Mouse (Mus musculus): ENCODE data around the gene Terf2. TPM values are rescaled to one million over a fixed set of nuclear protein-coding genes. Genes with fewer than 3 reads are reported as not detected.

The Terf2 gene
- polyA plus RNA-seq, 1 experiment, result 1.4 TPM

DNA sequence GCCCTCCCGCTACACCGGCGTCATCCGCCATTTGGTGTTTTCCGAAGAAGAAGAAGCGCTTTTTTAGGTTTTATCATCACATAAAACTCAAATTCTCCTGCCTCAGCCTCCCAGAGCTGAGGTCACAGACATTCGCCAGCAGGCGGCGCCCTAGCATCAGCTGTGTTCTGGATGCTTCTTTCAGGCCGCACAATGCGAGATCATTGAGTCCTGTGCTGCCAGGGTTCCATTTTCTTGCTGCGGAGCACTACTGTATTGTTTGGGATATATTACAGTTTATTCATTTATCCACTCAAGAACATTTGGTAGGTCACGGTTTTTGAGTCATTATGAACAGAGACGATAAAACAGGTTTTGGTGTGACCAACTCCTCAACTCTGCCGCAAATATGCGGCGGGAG lies 11.0 kb downstream of the Terf2 start:
- H3K4me3 ChIP-seq (replicated peaks), result no peak overlapping the region
- no peaks in the 10 kb centered on the region for H3K4me1 ChIP-seq (ENCODE audit: control insufficient read depth)
- H3K36me3 ChIP-seq (ENCODE audit: control insufficient read depth), result peaks cover 87% of the 10 kb centered on the region
- peaks cover 2% of the 10 kb centered on the region; the same call in 1 of the 2 replicates for H3K9me3 ChIP-seq (ENCODE audit: control insufficient read depth, low read length)
- H3K27me3 ChIP-seq (ENCODE audit: control insufficient read depth), result no peaks in the 10 kb centered on the region
- TF ChIP-seq TAL1 (IDR thresholded peaks at IDR 0.05; ENCODE audit: low read length) (no peak), GATA1 (IDR thresholded peaks at IDR 0.05; ENCODE audit: low read length) (no peak)

DNA sequence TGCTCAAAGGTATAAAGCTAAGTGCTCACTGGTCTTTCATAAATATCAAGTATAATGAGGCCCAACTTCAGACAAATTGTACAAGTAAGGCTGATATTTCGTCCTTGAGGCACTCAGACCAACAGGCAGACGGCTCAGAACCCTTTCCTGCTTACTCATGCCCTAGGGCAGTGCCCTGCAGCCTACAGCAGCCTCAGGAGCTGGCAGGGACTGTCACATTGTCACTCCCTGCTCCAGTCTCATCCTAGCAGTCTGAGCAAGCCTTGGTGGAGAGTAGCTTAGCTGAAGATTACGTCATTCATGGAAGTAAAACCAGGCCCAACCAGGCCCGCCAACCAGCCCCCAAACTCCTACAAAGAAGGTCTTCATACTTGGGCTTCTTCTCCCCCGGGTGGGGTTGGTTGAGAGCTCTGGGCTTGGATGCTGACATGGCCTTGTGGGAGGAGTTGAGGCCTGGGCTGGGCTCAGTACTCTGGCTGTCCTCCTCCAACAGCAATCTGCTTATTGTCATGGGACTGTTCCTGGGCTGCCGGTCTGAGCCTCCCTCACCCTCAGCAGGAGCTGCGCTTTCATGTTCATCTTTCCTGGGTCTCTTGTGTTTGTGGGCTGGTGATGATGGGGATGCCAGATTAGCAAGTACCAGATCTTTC lies 20.0 kb downstream of the Terf2 start:
- no peak for TF ChIP-seq TAL1 (IDR thresholded peaks at IDR 0.05; ENCODE audit: low read length)
- TF ChIP-seq GATA1 (IDR thresholded peaks at IDR 0.05; ENCODE audit: low read length), result no peak
- no peak overlapping the region for H3K4me3 ChIP-seq (replicated peaks)
- H3K36me3 ChIP-seq (ENCODE audit: control insufficient read depth), result peaks cover 99% of the 10 kb centered on the region
- H3K4me1 ChIP-seq (ENCODE audit: control insufficient read depth), result no peaks in the 10 kb centered on the region
- H3K9me3 ChIP-seq (ENCODE audit: control insufficient read depth, low read length), result no peaks in the 10 kb centered on the region
- no peaks in the 10 kb centered on the region for H3K27me3 ChIP-seq (ENCODE audit: control insufficient read depth)

DNA sequence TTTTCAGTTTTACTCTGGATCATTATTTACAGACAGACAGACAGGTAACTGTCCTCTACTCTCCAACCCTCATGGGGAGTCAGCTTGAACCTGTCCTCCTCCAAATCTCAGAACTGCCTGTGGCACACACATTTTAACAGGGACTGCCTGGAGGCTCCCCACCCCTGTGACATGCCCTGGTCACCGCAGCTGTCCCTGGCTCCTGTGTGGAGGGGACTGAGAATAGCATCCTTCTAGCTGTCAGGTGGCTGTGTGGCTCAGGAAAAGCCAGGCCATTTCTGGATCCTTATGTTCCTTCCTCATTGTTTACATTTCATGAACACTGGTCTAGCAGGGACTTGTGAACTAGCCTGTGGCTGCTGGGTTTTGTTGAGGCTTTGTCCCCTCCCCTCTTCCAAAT lies 22.2 kb downstream of the Terf2 start:
- Histone ChIP-seq H3K36me3 (ENCODE audit: control insufficient read depth) (peaks cover 99% of the 10 kb centered on the region), H3K4me1 (ENCODE audit: control insufficient read depth) (no peaks in the 10 kb centered on the region), H3K9me3 (ENCODE audit: control insufficient read depth, low read length) (no peaks in the 10 kb centered on the region), H3K4me3 (replicated peaks) (no peak overlapping the region), H3K27me3 (ENCODE audit: control insufficient read depth) (no peaks in the 10 kb centered on the region)
- no peak for TF ChIP-seq TAL1 (IDR thresholded peaks at IDR 0.05; ENCODE audit: low read length)

DNA sequence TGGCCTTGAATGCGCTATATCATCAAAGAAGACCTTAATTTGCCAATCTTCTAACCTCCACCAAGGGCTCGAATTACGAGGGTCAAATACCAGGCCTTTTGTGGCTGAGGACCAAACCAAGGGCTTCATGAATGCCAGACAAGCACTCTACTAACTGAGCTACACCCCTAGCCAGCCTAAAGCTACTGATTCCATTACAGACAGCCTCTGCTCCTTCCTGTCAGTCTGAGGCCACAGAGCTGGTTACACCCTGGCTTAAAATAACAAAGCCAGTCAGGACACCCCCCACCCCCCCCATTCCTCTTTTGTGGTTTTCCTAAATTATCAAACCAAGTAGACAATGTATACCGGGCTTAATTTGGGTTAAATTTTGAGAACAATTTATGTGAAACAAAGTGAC lies 22.6 kb downstream of the Terf2 start:
- TF ChIP-seq TAL1 (IDR thresholded peaks at IDR 0.05; ENCODE audit: low read length) (no peak), GATA1 (IDR thresholded peaks at IDR 0.05; ENCODE audit: low read length) (no peak)
- Histone ChIP-seq H3K36me3 (ENCODE audit: control insufficient read depth) (peaks cover 99% of the 10 kb centered on the region), H3K4me3 (replicated peaks) (no peak overlapping the region), H3K9me3 (ENCODE audit: control insufficient read depth, low read length) (no peaks in the 10 kb centered on the region), H3K4me1 (ENCODE audit: control insufficient read depth) (no peaks in the 10 kb centered on the region), H3K27me3 (ENCODE audit: control insufficient read depth) (no peaks in the 10 kb centered on the region)

DNA sequence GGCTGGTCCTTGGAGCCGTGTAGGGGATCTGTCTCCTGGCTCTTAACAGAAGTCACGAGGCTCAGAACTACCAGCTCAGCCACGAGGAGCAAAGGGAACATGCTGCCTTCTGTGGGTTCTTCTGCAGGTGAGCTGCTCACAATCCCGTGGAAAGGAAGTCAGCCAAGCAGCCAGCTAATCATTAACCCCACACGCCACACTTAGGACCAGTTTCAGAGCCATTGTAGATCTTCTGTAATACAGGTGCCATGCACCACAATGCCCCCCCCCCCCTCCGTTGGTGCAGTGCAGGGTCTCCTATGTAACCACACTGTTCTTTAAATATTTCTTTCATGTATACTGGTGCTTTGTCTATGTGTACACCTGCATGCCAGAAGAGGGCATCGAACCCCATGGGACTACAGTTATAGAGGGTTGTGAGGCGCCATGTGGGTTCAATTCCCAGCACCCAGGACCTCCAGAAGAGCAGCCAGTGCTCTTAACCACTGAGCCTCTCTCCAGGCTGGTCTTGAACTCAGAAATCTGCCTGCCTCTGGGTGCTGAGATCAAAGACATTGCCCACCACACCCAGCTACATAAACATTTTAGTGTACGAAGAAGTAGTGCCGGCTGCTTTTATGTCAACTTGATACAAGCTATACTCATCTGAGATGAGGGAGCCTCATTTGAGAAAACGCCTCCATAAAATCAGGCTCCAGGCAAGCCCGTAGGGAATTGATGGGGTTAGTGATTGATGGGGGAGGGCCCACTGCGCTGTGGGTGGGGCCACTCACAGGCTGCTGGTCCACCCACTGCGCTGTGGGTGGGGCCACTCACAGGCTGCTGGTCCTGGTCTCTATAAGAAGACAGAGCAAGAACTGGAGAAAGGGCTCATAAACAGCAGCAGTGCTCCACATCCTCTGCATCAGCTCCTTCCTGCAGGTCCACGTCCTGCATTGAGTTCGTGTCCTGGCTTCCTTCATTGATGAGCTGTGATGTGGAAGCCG lies 30.5 kb downstream of the Terf2 start, which contains the start of gene Tmed6:
Gene Tmed6 (minus strand): TSS at position 134 of the 986 bp plus-strand sequence.
- Histone ChIP-seq H3K36me3 (ENCODE audit: control insufficient read depth) (peaks cover 22% of the 10 kb centered on the region), H3K4me1 (ENCODE audit: control insufficient read depth) (peaks cover 16% of the 10 kb centered on the region), H3K9me3 (ENCODE audit: control insufficient read depth, low read length) (no peaks in the 10 kb centered on the region), H3K4me3 (replicated peaks) (peak within 1 kb of the TSS; percentile 45), H3K27me3 (ENCODE audit: control insufficient read depth) (peaks cover 3% of the 10 kb centered on the region; the same call in 1 of the 2 replicates)
- TF ChIP-seq TAL1 (IDR thresholded peaks at IDR 0.05; ENCODE audit: low read length), result no peak
- no peak for TF ChIP-seq GATA1 (IDR thresholded peaks at IDR 0.05; ENCODE audit: low read length)

- no peak for TF ChIP-seq TAL1 (IDR thresholded peaks at IDR 0.05; ENCODE audit: low read length)
- no peak for TF ChIP-seq GATA1 (IDR thresholded peaks at IDR 0.05; ENCODE audit: low read length)
- no peak overlapping the region for H3K4me3 ChIP-seq (replicated peaks)
- no peaks in the 10 kb centered on the region for H3K9me3 ChIP-seq (ENCODE audit: control insufficient read depth, low read length)
- peaks cover 21% of the 10 kb centered on the region for H3K36me3 ChIP-seq (ENCODE audit: control insufficient read depth)
- H3K27me3 ChIP-seq (ENCODE audit: control insufficient read depth), result peaks cover 3% of the 10 kb centered on the region; the same call in 1 of the 2 replicates
- H3K4me1 ChIP-seq (ENCODE audit: control insufficient read depth), result peaks cover 23% of the 10 kb centered on the region
Measured at GRCm38 (mm10) chr8:107062613-107063012, 33.7 kb downstream of the Terf2 start.

- no peak for TF ChIP-seq TAL1 (IDR thresholded peaks at IDR 0.05; ENCODE audit: low read length)
- TF ChIP-seq GATA1 (IDR thresholded peaks at IDR 0.05; ENCODE audit: low read length), result no peak
- Histone ChIP-seq H3K36me3 (ENCODE audit: control insufficient read depth) (peaks cover 53% of the 10 kb centered on the region), H3K4me1 (ENCODE audit: control insufficient read depth) (peaks cover 43% of the 10 kb centered on the region), H3K27me3 (ENCODE audit: control insufficient read depth) (no peaks in the 10 kb centered on the region), H3K4me3 (replicated peaks) (peak overlapping the region; percentile 79), H3K9me3 (ENCODE audit: control insufficient read depth, low read length) (no peaks in the 10 kb centered on the region; the same call in 1 of the 2 replicates)
Measured at GRCm38 (mm10) chr8:107056973-107057369, 39.4 kb downstream of the Terf2 start.

DNA sequence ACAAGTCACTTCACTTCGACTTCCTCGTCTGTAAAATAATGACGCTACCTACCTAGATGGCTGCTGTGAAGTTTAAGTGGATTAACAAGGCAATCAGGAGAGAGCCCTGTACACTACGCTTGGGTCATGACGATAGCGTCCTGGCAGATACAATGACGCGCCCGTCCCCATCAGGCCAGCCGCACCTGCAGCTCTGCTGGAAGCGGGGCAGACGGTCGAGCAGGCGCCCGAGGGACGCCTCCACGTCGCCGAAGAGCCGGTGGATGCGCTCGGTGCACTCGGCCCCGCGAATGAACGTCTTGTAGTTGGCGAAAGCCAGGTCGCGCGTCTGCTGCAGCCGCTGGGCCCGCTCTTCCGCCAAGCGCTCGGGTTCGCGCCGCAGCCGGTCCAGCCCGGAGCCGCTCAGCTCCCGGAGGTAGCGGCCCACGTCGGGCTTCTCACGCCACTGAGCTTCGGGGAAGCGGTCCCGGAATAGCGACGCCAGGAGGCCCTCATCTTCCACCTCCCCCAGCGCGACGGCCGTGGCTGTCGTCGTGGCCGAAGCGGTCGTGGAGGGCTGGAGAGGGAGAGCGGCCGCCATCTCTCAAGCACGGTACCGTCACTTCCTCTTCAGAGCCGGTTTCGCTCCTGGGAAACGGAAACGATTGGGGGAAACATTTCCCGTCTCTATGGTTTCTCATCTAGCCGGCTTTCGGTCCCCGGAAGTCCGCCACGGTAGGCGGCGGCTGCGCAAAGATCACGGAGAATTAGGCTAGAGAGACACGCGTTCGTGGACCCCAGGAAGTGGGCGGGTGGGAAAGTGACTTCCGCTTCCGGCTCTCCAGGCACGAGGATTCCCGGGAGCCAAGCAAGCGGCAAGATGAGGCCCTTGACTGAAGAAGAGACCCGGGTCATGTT lies 40.0 kb downstream of the Terf2 start, which contains the start of the genes Cog8 and Nip7:
Gene Cog8 (minus strand): TSS at position 614 of the 897 bp plus-strand sequence.
Gene Nip7 (plus strand): TSS at position 802 of the 897 bp plus-strand sequence.
- Histone ChIP-seq H3K27me3 (ENCODE audit: control insufficient read depth) (no peaks in the 10 kb centered on the region), H3K4me1 (ENCODE audit: control insufficient read depth) (peaks cover 43% of the 10 kb centered on the region), H3K4me3 (replicated peaks) (peak within 1 kb of the TSS; percentile 79), H3K36me3 (ENCODE audit: control insufficient read depth) (peaks cover 59% of the 10 kb centered on the region), H3K9me3 (ENCODE audit: control insufficient read depth, low read length) (no peaks in the 10 kb centered on the region; the same call in 1 of the 2 replicates)
- TF ChIP-seq GATA1 (IDR thresholded peaks at IDR 0.05; ENCODE audit: low read length), result no peak
- TF ChIP-seq TAL1 (IDR thresholded peaks at IDR 0.05; ENCODE audit: low read length), result no peak

Measured in erythroblast, embryonic 14.5 days (primary cell).